In genomic region chr2:119015604-119016180, GRCm38 (mm10) we compare ENCODE assay signal across 8 mouse cellular contexts. TPM values are rescaled to one million over a fixed set of nuclear protein-coding genes. Genes with fewer than 3 reads are reported as not detected.
DNase-seq lines count a peak whose midpoint lies in the region; ATAC-seq lines count a peak whose summit lies in the region.

No protein-coding gene starts in this region.

- H3K27ac ChIP-seq in limb, embryonic 10.5 days, result no peak overlapping the region
- H3K27ac ChIP-seq in midbrain, embryonic 10.5 days (replicated peaks), result no peak overlapping the region

- H3K27me3 ChIP-seq in limb, embryonic 10.5 days (ENCODE audit: low read depth, poor library complexity, severe bottlenecking), result no peaks in the 10 kb centered on the region
- no peaks in the 10 kb centered on the region for H3K27me3 ChIP-seq in midbrain, embryonic 10.5 days (ENCODE audit: low read depth, poor library complexity, severe bottlenecking)

- intact Hi-C loops in left cerebral cortex, postnatal 4 days (cut with DNase I), result no loop called here
- intact Hi-C loops in left cerebral cortex, postnatal 14 days (cut with DNase I), result no loop called here
- intact Hi-C loops in heart, postnatal 14 days (cut with DNase I), result no loop called here

- H3K36me3 ChIP-seq in limb, embryonic 10.5 days, result peaks cover 17% of the 10 kb centered on the region
- peaks cover 28% of the 10 kb centered on the region for H3K36me3 ChIP-seq in midbrain, embryonic 10.5 days

- peak; percentile 13 for DNase-seq in left cerebral cortex, postnatal 4 days
- DNase-seq in left cerebral cortex, postnatal 14 days (ENCODE audit: low spot score in 2 of 2), result no peak
- peak; percentile 73 for DNase-seq in cerebellum, adult 11-12 months
- DNase-seq in heart, postnatal 14 days, result peak; percentile 65
- no peak for DNase-seq in limb, embryonic 10.5 days (ENCODE audit: low spot score)
- DNase-seq in testis, postnatal 14 days (ENCODE audit: low spot score), result no peak
- no peak for DNase-seq in midbrain, embryonic 10.5 days (ENCODE audit: low spot score)

- no peaks in the 10 kb centered on the region for H3K9me3 ChIP-seq in limb, embryonic 10.5 days (replicated peaks)
- no peaks in the 10 kb centered on the region; the same call in 1 of the 2 replicates for H3K9me3 ChIP-seq in midbrain, embryonic 10.5 days (replicated peaks)

- WGBS in limb, embryonic 10.5 days, result 75% methylated on average over 12 of the region's 12 CpGs
- 89% methylated on average over 12 of the region's 12 CpGs for WGBS in midbrain, embryonic 10.5 days

- ATAC-seq in megakaryocyte, adult 5-6 weeks (ENCODE audit: poor library complexity, severe bottlenecking), result peak; percentile 98

- H3K4me1 ChIP-seq in limb, embryonic 10.5 days, result peaks cover 15% of the 10 kb centered on the region
- H3K4me1 ChIP-seq in midbrain, embryonic 10.5 days, result peaks cover 9% of the 10 kb centered on the region

- no peak overlapping the region for H3K4me3 ChIP-seq in limb, embryonic 10.5 days
- H3K4me3 ChIP-seq in midbrain, embryonic 10.5 days, result no peak overlapping the region

RNA-seq across cellular contexts. Expression of gene Ccdc32, which starts 13.5 kb away (rescaled TPM):
- total RNA-seq in left cerebral cortex, postnatal 4 days (2021), result 10 to 100 TPM; 41.6 to 43.4 TPM
- 10 to 100 TPM; 60.2 TPM for total RNA-seq in left cerebral cortex, postnatal 14 days (2021)
- total RNA-seq in heart, postnatal 14 days (2021), result 10 to 100 TPM; 12.8 TPM
- 10.7 and 12.2 TPM in 2 replicates for total RNA-seq in megakaryocyte, adult 5-6 weeks (2015)
- 14.1 and 16.3 TPM in 2 replicates for total RNA-seq in megakaryocyte, adult 5-6 weeks (2017)
- polyA plus RNA-seq in limb, embryonic 10.5 days (2016; fragmentation: Nextera tagmentation; extraction: Ambion mirVana), result 18.2 and 19.7 TPM in 2 replicates
- polyA plus RNA-seq in midbrain, embryonic 10.5 days (2016; fragmentation: Nextera tagmentation; extraction: Ambion mirVana), result 21.9 and 22.4 TPM in 2 replicates

RNA-seq across cellular contexts. Expression of gene Rpusd2, which starts 18.9 kb away (rescaled TPM):
- total RNA-seq in left cerebral cortex, postnatal 4 days (2021), result 1 to 10 TPM; 8.2 to 8.5 TPM
- total RNA-seq in left cerebral cortex, postnatal 14 days (2021), result 1 to 10 TPM; 5.5 to 6.6 TPM
- 1 to 10 TPM; 4.1 to 4.3 TPM for total RNA-seq in heart, postnatal 14 days (2021)
- 2.5 and 2.8 TPM in 2 replicates for total RNA-seq in megakaryocyte, adult 5-6 weeks (2015)
- total RNA-seq in megakaryocyte, adult 5-6 weeks (2017), result 2.5 and 4.8 TPM in 2 replicates
- polyA plus RNA-seq in limb, embryonic 10.5 days (2016; fragmentation: Nextera tagmentation; extraction: Ambion mirVana), result 6.9 and 8.8 TPM in 2 replicates
- polyA plus RNA-seq in midbrain, embryonic 10.5 days (2016; fragmentation: Nextera tagmentation; extraction: Ambion mirVana), result 7.0 and 7.9 TPM in 2 replicates

RNA-seq across cellular contexts. Expression of gene Knl1, which starts 31.2 kb away (rescaled TPM):
- 1 to 10 TPM; 3.3 to 3.4 TPM for total RNA-seq in left cerebral cortex, postnatal 4 days (2021)
- under 1 TPM; 0.29 to 0.63 TPM for total RNA-seq in left cerebral cortex, postnatal 14 days (2021)
- total RNA-seq in heart, postnatal 14 days (2021), result 1 to 10 TPM; 3.0 to 4.0 TPM
- total RNA-seq in megakaryocyte, adult 5-6 weeks (2015), result 65.3 and 69.5 TPM in 2 replicates
- 79.4 and 82.1 TPM in 2 replicates for total RNA-seq in megakaryocyte, adult 5-6 weeks (2017)
- polyA plus RNA-seq in limb, embryonic 10.5 days (2016; fragmentation: Nextera tagmentation; extraction: Ambion mirVana), result 42.5 and 58.0 TPM in 2 replicates
- 63.9 and 68.4 TPM in 2 replicates for polyA plus RNA-seq in midbrain, embryonic 10.5 days (2016; fragmentation: Nextera tagmentation; extraction: Ambion mirVana)

Comparison
In these comparisons a context has a peak if more than half of its experiments do, and no peak if none do; other contexts are left out.
1. DNase-seq: peak in left cerebral cortex, postnatal 4 days (single experiment), cerebellum, adult 11-12 months (single experiment) and heart, postnatal 14 days (2 of 2); none in left cerebral cortex, postnatal 14 days (0 of 2), limb, embryonic 10.5 days (single experiment), testis, postnatal 14 days (single experiment) and midbrain, embryonic 10.5 days (single experiment).
2. RNA of gene Knl1, which starts 31.2 kb away (total RNA-seq): 65.3 to 82.1 TPM in megakaryocyte, adult 5-6 weeks; 3.0 to 4.0 TPM in heart, postnatal 14 days, 3.3 to 3.4 TPM in left cerebral cortex, postnatal 4 days and 0.29 to 0.63 TPM in left cerebral cortex, postnatal 14 days; every median in the first group is over 10 times any median in the second.